Mouse (Mus musculus) E14TG2a.4 (cell line): Measurements from ENCODE around the gene Rassf2.

ENCODE experiments used
- CTCF ChIP-seq: conservative IDR thresholded peaks from 2 replicates; pipeline ENCODE4 v1.5.1; 2014; ENCODE audit warnings: low read length
- NANOG ChIP-seq: IDR thresholded peaks from 2 replicates; pipeline ENCODE4 v1.6.1; 2014; ENCODE audit warnings: borderline replicate concordance, low read length, mixed read lengths
- POU5F1 ChIP-seq: IDR thresholded peaks from 2 replicates; pipeline ENCODE4 v1.6.1; 2014; ENCODE audit warnings: low read length, borderline replicate concordance

GRCm38 (mm10) chr2:132024028-132024427 lies 6.0 kb downstream of the Rassf2 start:
- no peak for TF ChIP-seq CTCF
- TF ChIP-seq NANOG, result no peak
- TF ChIP-seq POU5F1, result no peak
